Mouse (Mus musculus) MEL (cell line): ENCODE data around the gene Tax1bp3. TPM values are rescaled to one million over a fixed set of nuclear protein-coding genes. Genes with fewer than 3 reads are reported as not detected.
A peak's percentile ranks its signal among the peaks of the same experiment; 100 is the strongest.

Experiments
- DNase-seq: peaks from one replicate; pipeline ENCODE4 v3.0.0; 2011; ENCODE audit warnings: low read depth, low spot score
- H3K27ac ChIP-seq: 2 replicates; pipeline ENCODE4 v1.5.1; 2012; ENCODE audit warnings: low read depth, mild to moderate bottlenecking, control low read depth, low read length, moderate library complexity; ENCODE audit not compliant: control insufficient read depth
- H3K27me3 ChIP-seq, 2 experiments: fragments of 150-350 bp in 1 of 2; sonication (generic) in 1 of 2; 2 replicates each; pipeline ENCODE4 v1.6.1; 2012; ENCODE audit warnings: low read length in 2 of 2, mild to moderate bottlenecking in 2 of 2, improper control_type of control experiment in 1 of 2, moderate library complexity in 1 of 2; ENCODE audit not compliant: insufficient read depth in 2 of 2, control insufficient read depth in 1 of 2
- H3K36me3 ChIP-seq, 2 experiments: 2 replicates each; pipeline ENCODE4 v1.6.1; 2012 to 2014; ENCODE audit warnings: low read length in 2 of 2, improper control_type of control experiment in 1 of 2, inconsistent platforms in 1 of 2, mild to moderate bottlenecking in 1 of 2; ENCODE audit not compliant: insufficient read depth in 2 of 2, control insufficient read depth in 1 of 2
- H3K4me1 ChIP-seq, 2 experiments: fragments of 150-350 bp in 1 of 2; sonication (generic) in 1 of 2; 2 replicates each; pipeline ENCODE4 v1.6.1; 2012; ENCODE audit warnings: low read length in 2 of 2, improper control_type of control experiment in 1 of 2, mild to moderate bottlenecking in 1 of 2; ENCODE audit not compliant: insufficient read depth in 2 of 2, control insufficient read depth in 1 of 2
- H3K4me3 ChIP-seq, 2 experiments: fragments of 150-350 bp in 1 of 2; sonication (generic) in 1 of 2; 2 replicates each; pipeline ENCODE4 v1.5.1; 2012; ENCODE audit warnings: low read depth in 2 of 2, low read length in 2 of 2, mild to moderate bottlenecking in 2 of 2, moderate library complexity in 2 of 2, control low read depth in 1 of 2, improper control_type of control experiment in 1 of 2; ENCODE audit not compliant: control insufficient read depth in 1 of 2, insufficient read depth in 1 of 2
- H3K79me2 ChIP-seq: 2 replicates; pipeline ENCODE4 v1.6.1; 2012; ENCODE audit warnings: mild to moderate bottlenecking, low read length, moderate library complexity; ENCODE audit not compliant: control insufficient read depth, poor library complexity, insufficient read depth
- H3K9ac ChIP-seq: 2 replicates; pipeline ENCODE4 v1.6.1; 2012; ENCODE audit warnings: low read depth, mild to moderate bottlenecking, control low read depth, low read length, moderate library complexity; ENCODE audit not compliant: control insufficient read depth, poor library complexity, severe bottlenecking
- H3K9me3 ChIP-seq: fragments of 150-350 bp; sonication (generic); replicated peaks from 2 replicates; pipeline ENCODE4 v1.6.1; 2012; ENCODE audit warnings: mild to moderate bottlenecking, low read length, improper control_type of control experiment, moderate library complexity; ENCODE audit not compliant: insufficient read depth
- BHLHE40 ChIP-seq: IDR thresholded peaks from 2 replicates; pipeline ENCODE4 v1.6.1; 2012; ENCODE audit warnings: low read depth, mild to moderate bottlenecking, inconsistent platforms, low read length, improper control_type of control experiment, borderline replicate concordance
- CTCF ChIP-seq, 3 experiments: IDR thresholded peaks in 2 of 3; conservative IDR thresholded peaks in 1 of 3; 2 replicates each; pipeline ENCODE4 v1.5.1; 2011 to 2012; ENCODE audit warnings: low read length in 3 of 3, low read depth in 2 of 3, mild to moderate bottlenecking in 2 of 3, improper control_type of control experiment in 1 of 3, inconsistent platforms in 1 of 3, mixed read lengths in 1 of 3, moderate library complexity in 1 of 3; ENCODE audit not compliant: control insufficient read depth in 1 of 3, insufficient read depth in 1 of 3, poor library complexity in 1 of 3, severe bottlenecking in 1 of 3
- EP300 ChIP-seq, 2 experiments: IDR thresholded peaks; 2 replicates each; pipeline ENCODE4 v1.6.1; 2011; ENCODE audit warnings: improper control_type of control experiment in 2 of 2, low read length in 2 of 2, low read depth in 1 of 2, mild to moderate bottlenecking in 1 of 2
- ETS1 ChIP-seq: IDR thresholded peaks from 2 replicates; pipeline ENCODE4 v1.6.1; 2012; ENCODE audit warnings: low read depth, mild to moderate bottlenecking, inconsistent platforms, low read length, improper control_type of control experiment, moderate library complexity
- GABPA ChIP-seq: IDR thresholded peaks from 2 replicates; pipeline ENCODE4 v1.6.1; 2012; ENCODE audit warnings: low read depth, mild to moderate bottlenecking, inconsistent platforms, low read length, improper control_type of control experiment, moderate library complexity
- GATA1 ChIP-seq: IDR thresholded peaks from 2 replicates; pipeline ENCODE4 v1.6.1; 2011; ENCODE audit warnings: low read depth, low read length, improper control_type of control experiment
- HCFC1 ChIP-seq: IDR thresholded peaks from 2 replicates; pipeline ENCODE4 v1.6.1; 2012; ENCODE audit warnings: low read depth, mild to moderate bottlenecking, inconsistent platforms, low read length, improper control_type of control experiment, moderate library complexity
- KAT2A ChIP-seq: conservative IDR thresholded peaks from 2 replicates; pipeline ENCODE4 v1.6.1; 2012; ENCODE audit warnings: low read depth, low read length, improper control_type of control experiment, inconsistent platforms
- MAX ChIP-seq: IDR thresholded peaks from 2 replicates; pipeline ENCODE4 v1.6.1; 2011; ENCODE audit warnings: low read length, improper control_type of control experiment
- MYC ChIP-seq: IDR thresholded peaks from 2 replicates; pipeline ENCODE4 v1.6.1; 2011; ENCODE audit warnings: low read depth, mild to moderate bottlenecking, low read length, improper control_type of control experiment, moderate library complexity
- POLR2AphosphoS2 ChIP-seq: IDR thresholded peaks from 2 replicates; pipeline ENCODE4 v1.6.1; 2011; ENCODE audit warnings: low read length, improper control_type of control experiment
- POLR2AphosphoS5 ChIP-seq: IDR thresholded peaks from 2 replicates; pipeline ENCODE4 v1.6.1; 2012; ENCODE audit warnings: low read depth, borderline replicate concordance, mild to moderate bottlenecking, inconsistent platforms, low read length, moderate library complexity, mixed read lengths
- SMC3 ChIP-seq: IDR thresholded peaks from 2 replicates; pipeline ENCODE4 v1.6.1; 2011; ENCODE audit warnings: low read depth, low read length, improper control_type of control experiment
- TAL1 ChIP-seq: IDR thresholded peaks from 2 replicates; pipeline ENCODE4 v1.6.1; 2012; ENCODE audit warnings: mild to moderate bottlenecking, inconsistent platforms, low read length, moderate library complexity, mixed read lengths
- TBP ChIP-seq: IDR thresholded peaks from 2 replicates; pipeline ENCODE4 v1.8.0; 2011; ENCODE audit warnings: low read depth, low read length, improper control_type of control experiment
- TCF12 ChIP-seq: IDR thresholded peaks from 2 replicates; pipeline ENCODE4 v1.6.1; 2014; ENCODE audit warnings: low read depth, mild to moderate bottlenecking, inconsistent platforms, low read length, improper control_type of control experiment, moderate library complexity
- UBTF ChIP-seq: IDR thresholded peaks from 2 replicates; pipeline ENCODE4 v1.6.1; 2012; ENCODE audit warnings: low read depth, mild to moderate bottlenecking, inconsistent platforms, low read length, improper control_type of control experiment, moderate library complexity, borderline replicate concordance; ENCODE audit not compliant: insufficient read depth
- USF2 ChIP-seq, 2 experiments: IDR thresholded peaks; 2 replicates each; pipeline ENCODE4 v1.6.1; 2011 to 2012; ENCODE audit warnings: improper control_type of control experiment in 2 of 2, low read length in 2 of 2, borderline replicate concordance in 1 of 2, inconsistent platforms in 1 of 2, low read depth in 1 of 2, mild to moderate bottlenecking in 1 of 2; ENCODE audit not compliant: insufficient read depth in 1 of 2
- ZKSCAN1 ChIP-seq: IDR thresholded peaks from 2 replicates; pipeline ENCODE4 v1.6.1; 2012; ENCODE audit warnings: low read depth, mild to moderate bottlenecking, inconsistent platforms, low read length, improper control_type of control experiment, moderate library complexity
- ZMIZ1 ChIP-seq: IDR thresholded peaks from 2 replicates; pipeline ENCODE4 v1.6.1; 2012; ENCODE audit warnings: low read depth, mild to moderate bottlenecking, inconsistent platforms, low read length, improper control_type of control experiment, moderate library complexity
- polyA plus RNA-seq, 2 experiments: library from polyadenylated mRNA; stranded (reverse) in 1 of 2; unstranded in 1 of 2; fragments of >175 nt in 1 of 2; fragments of >200 nt in 1 of 2; gene quantifications; 2 replicates each; pipeline versions ENCODE4 v1.2.1 to v1.2.4; 2012; ENCODE audit warnings: low replicate concordance in 2 of 2, low read depth in 1 of 2; ENCODE audit not compliant: insufficient read length in 2 of 2, insufficient read depth in 1 of 2, missing spikeins in 1 of 2
- total RNA-seq: library from RNA; depleted of rRNA; stranded (reverse); fragments of 300-350 nt; gene quantifications from 2 replicates; pipeline ENCODE4 v1.2.3, GENCODE M21; 2012

Gene Tax1bp3
- total and polyA plus RNA-seq, 3 experiments: 13.1 to 30.9 TPM; not detected in 1

DNA sequence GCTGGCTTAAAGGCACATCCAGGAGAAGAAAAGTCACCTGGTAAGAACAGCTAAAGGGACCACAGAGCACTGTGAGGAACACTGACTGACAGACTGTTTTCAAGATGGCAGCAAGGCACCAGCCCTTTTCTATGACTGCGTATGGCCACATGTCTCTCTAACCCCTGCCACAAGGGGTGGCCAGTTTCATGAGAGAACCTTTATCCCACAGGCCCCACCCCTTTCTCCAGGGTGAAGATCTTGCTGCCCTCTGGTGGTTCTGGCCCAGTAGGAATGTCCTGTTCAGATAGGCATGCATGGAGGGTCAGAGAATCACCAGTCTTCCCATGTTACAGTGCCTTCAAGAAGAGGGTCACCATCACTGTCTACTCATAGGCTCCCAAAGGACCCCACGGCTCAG is 47.1 kb downstream of the Tax1bp3 start:
- TF ChIP-seq TAL1: no peak
- peak; percentile 25 for TF ChIP-seq SMC3
- TF ChIP-seq EP300 (IDR thresholded peaks at IDR 0.05; ENCODE audit: low read depth in 1 of 2, low read length in 2 of 2): no peak
- TF ChIP-seq POLR2AphosphoS5: no peak
- TF ChIP-seq CTCF (IDR thresholded peaks at IDR 0.05 in 2 of 3, conservative IDR thresholded peaks at IDR 0.05 in 1 of 3; ENCODE audit: control insufficient read depth in 1 of 3, insufficient read depth in 1 of 3, low read depth in 2 of 3, low read length in 3 of 3, poor library complexity in 1 of 3, severe bottlenecking in 1 of 3): peak in 2 of 3 experiments; percentile 12 to 40; a peak in 2 of 6 replicates
- TF ChIP-seq ETS1: no peak
- no peaks in the 10 kb centered on the region for H3K27me3 ChIP-seq
- peak; percentile 18 for DNase-seq

DNA sequence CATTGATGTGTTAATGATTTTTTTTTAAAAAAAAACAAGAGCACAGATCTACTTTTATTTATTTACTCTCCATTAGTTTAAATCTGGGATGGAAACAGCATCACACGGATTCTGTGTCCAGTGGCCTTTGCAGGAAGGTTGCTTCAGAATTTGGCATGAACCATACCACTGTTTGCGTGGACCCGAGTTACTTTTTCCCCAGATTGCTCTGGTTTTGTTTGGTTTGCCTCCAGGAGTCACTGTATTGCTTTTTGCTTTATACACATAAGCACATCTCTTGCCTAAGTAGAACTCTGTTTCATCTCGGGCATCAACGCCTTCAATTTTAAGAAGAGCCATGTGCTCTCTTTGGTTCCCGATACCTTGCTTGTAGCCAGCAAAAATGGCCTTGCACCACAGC is 49.0 kb downstream of the Tax1bp3 start:
- H3K27ac ChIP-seq: no peak overlapping the region
- no peak overlapping the region for H3K9ac ChIP-seq
- H3K4me3 ChIP-seq: no peak overlapping the region
- no peak for DNase-seq
- TF ChIP-seq HCFC1: no peak
- TF ChIP-seq ZMIZ1: no peak
- no peak for TF ChIP-seq BHLHE40
- TF ChIP-seq GATA1: no peak
- no peak for TF ChIP-seq POLR2AphosphoS2
- no peak for TF ChIP-seq ZKSCAN1
- no peak for TF ChIP-seq USF2 (IDR thresholded peaks at IDR 0.05; ENCODE audit: borderline replicate concordance in 1 of 2, insufficient read depth in 1 of 2, low read depth in 1 of 2, low read length in 2 of 2)
- TF ChIP-seq TAL1: no peak
- no peak for TF ChIP-seq MYC
- no peak for TF ChIP-seq UBTF
- TF ChIP-seq GABPA: no peak
- no peak for TF ChIP-seq MAX
- TF ChIP-seq SMC3: no peak
- TF ChIP-seq TBP: no peak
- TF ChIP-seq EP300 (IDR thresholded peaks at IDR 0.05; ENCODE audit: low read depth in 1 of 2, low read length in 2 of 2): no peak
- TF ChIP-seq TCF12: no peak
- TF ChIP-seq KAT2A: no peak
- H3K9me3 ChIP-seq: no peaks in the 10 kb centered on the region
- H3K79me2 ChIP-seq: no peaks in the 10 kb centered on the region
- no peaks in the 10 kb centered on the region for H3K4me1 ChIP-seq
- H3K36me3 ChIP-seq: no peaks in the 10 kb centered on the region
- H3K27me3 ChIP-seq: no peaks in the 10 kb centered on the region

More for the DNA sequence above, 47.1 kb downstream of the Tax1bp3 start:
- Histone ChIP-seq H3K4me1 (no peaks in the 10 kb centered on the region), H3K27ac (no peak overlapping the region), H3K9ac (no peak overlapping the region), H3K9me3 (no peaks in the 10 kb centered on the region), H3K4me3 (no peak overlapping the region), H3K36me3 (no peaks in the 10 kb centered on the region), H3K79me2 (no peaks in the 10 kb centered on the region)
